Mouse (Mus musculus): Measurements from ENCODE around the gene Gas2. TPM values are rescaled to one million over a fixed set of nuclear protein-coding genes. Genes with fewer than 3 reads are reported as not detected.

Gene Gas2
- total RNA-seq, 1 experiment = 4.1 TPM

GRCm38 (mm10) chr7:51940461-51940860 is 78.6 kb downstream of the Gas2 start:
- Histone ChIP-seq H3K4me3 (ENCODE audit: insufficient read depth in 1 of 2, low read depth in 1 of 2, low read length in 2 of 2, poor library complexity in 1 of 2, severe bottlenecking in 1 of 2) (no peak overlapping the region), H3K9ac (ENCODE audit: insufficient read depth, low read depth, low read length, poor library complexity, severe bottlenecking) (no peak overlapping the region), H3K27ac (ENCODE audit: insufficient read depth, low read depth, low read length, poor library complexity, severe bottlenecking) (no peak overlapping the region), H3K9me3 (ENCODE audit: control insufficient read depth, insufficient read depth, low read depth, low read length) (no peaks in the 10 kb centered on the region), H3K36me3 (ENCODE audit: control insufficient read depth, insufficient read depth, low read length, poor library complexity, severe bottlenecking) (no peaks in the 10 kb centered on the region), H3K4me1 (ENCODE audit: control insufficient read depth in 2 of 2, insufficient read depth in 2 of 2, low read length in 2 of 2, poor library complexity in 1 of 2) (no peaks in the 10 kb centered on the region)
- in situ Hi-C loops (cut with MboI; ENCODE audit: low sequenced_read_pairs in 2 of 2, unreplicated experiment in 2 of 2) = no loop called here
- no peak for DNase-seq (ENCODE audit: low read depth, low spot score)
- no peak for TF ChIP-seq ZNF384 (IDR thresholded peaks at IDR 0.05; ENCODE audit: low read depth, low read length)
- TF ChIP-seq MAFK (IDR thresholded peaks at IDR 0.05; ENCODE audit: insufficient read depth, low read depth, low read length) = no peak
- no peak for TF ChIP-seq CHD2 (IDR thresholded peaks at IDR 0.05; ENCODE audit: low read depth, low read length)
- no peak for TF ChIP-seq HCFC1 (IDR thresholded peaks at IDR 0.05; ENCODE audit: borderline replicate concordance, insufficient read depth, low read length)
- no peak for TF ChIP-seq ZC3H11A (IDR thresholded peaks at IDR 0.05; ENCODE audit: borderline replicate concordance, low read depth, low read length)

- no peak for TF ChIP-seq CHD2 (IDR thresholded peaks at IDR 0.05; ENCODE audit: low read depth, low read length)
- no peak for TF ChIP-seq ZNF384 (IDR thresholded peaks at IDR 0.05; ENCODE audit: low read depth, low read length)
- no peak for TF ChIP-seq MAFK (IDR thresholded peaks at IDR 0.05; ENCODE audit: insufficient read depth, low read depth, low read length)
- no peak for TF ChIP-seq ZC3H11A (IDR thresholded peaks at IDR 0.05; ENCODE audit: borderline replicate concordance, low read depth, low read length)
- no peak for TF ChIP-seq HCFC1 (IDR thresholded peaks at IDR 0.05; ENCODE audit: borderline replicate concordance, insufficient read depth, low read length)
- DNase-seq (ENCODE audit: low read depth, low spot score) = peak; percentile 57
- Histone ChIP-seq H3K36me3 (ENCODE audit: control insufficient read depth, insufficient read depth, low read length, poor library complexity, severe bottlenecking) (no peaks in the 10 kb centered on the region), H3K9ac (ENCODE audit: insufficient read depth, low read depth, low read length, poor library complexity, severe bottlenecking) (no peak overlapping the region), H3K4me1 (ENCODE audit: control insufficient read depth in 2 of 2, insufficient read depth in 2 of 2, low read length in 2 of 2, poor library complexity in 1 of 2) (peaks cover 4 to 11% of the 10 kb centered on the region in 2 experiments; a peak in 3 of 4 replicates), H3K9me3 (ENCODE audit: control insufficient read depth, insufficient read depth, low read depth, low read length) (no peaks in the 10 kb centered on the region), H3K4me3 (ENCODE audit: insufficient read depth in 1 of 2, low read depth in 1 of 2, low read length in 2 of 2, poor library complexity in 1 of 2, severe bottlenecking in 1 of 2) (no peak overlapping the region), H3K27ac (ENCODE audit: insufficient read depth, low read depth, low read length, poor library complexity, severe bottlenecking) (no peak overlapping the region)
- in situ Hi-C loops (cut with MboI; ENCODE audit: low sequenced_read_pairs in 2 of 2, unreplicated experiment in 2 of 2) = loop anchor here in 1 of 2 experiments (25.0 kb wide), 1 partner anchor 318 kb away; no protein-coding TSS in a partner anchor
Observed at GRCm38 (mm10) chr7:51955424-51956041, 93.7 kb downstream of the Gas2 start.

GRCm38 (mm10) chr7:51957766-51958165 is 96.0 kb downstream of the Gas2 start:
- peak; percentile 25 for DNase-seq (ENCODE audit: low read depth, low spot score)
- no peak for TF ChIP-seq ZC3H11A (IDR thresholded peaks at IDR 0.05; ENCODE audit: borderline replicate concordance, low read depth, low read length)
- no peak for TF ChIP-seq ZNF384 (IDR thresholded peaks at IDR 0.05; ENCODE audit: low read depth, low read length)
- no peak for TF ChIP-seq MAFK (IDR thresholded peaks at IDR 0.05; ENCODE audit: insufficient read depth, low read depth, low read length)
- TF ChIP-seq HCFC1 (IDR thresholded peaks at IDR 0.05; ENCODE audit: borderline replicate concordance, insufficient read depth, low read length) = no peak
- TF ChIP-seq CHD2 (IDR thresholded peaks at IDR 0.05; ENCODE audit: low read depth, low read length) = no peak
- Histone ChIP-seq H3K9ac (ENCODE audit: insufficient read depth, low read depth, low read length, poor library complexity, severe bottlenecking) (no peak overlapping the region), H3K9me3 (ENCODE audit: control insufficient read depth, insufficient read depth, low read depth, low read length) (no peaks in the 10 kb centered on the region), H3K4me3 (ENCODE audit: insufficient read depth in 1 of 2, low read depth in 1 of 2, low read length in 2 of 2, poor library complexity in 1 of 2, severe bottlenecking in 1 of 2) (no peak overlapping the region), H3K27ac (ENCODE audit: insufficient read depth, low read depth, low read length, poor library complexity, severe bottlenecking) (peak overlapping the region; percentile 69; the same call in 1 of the 2 replicates), H3K4me1 (ENCODE audit: control insufficient read depth in 2 of 2, insufficient read depth in 2 of 2, low read length in 2 of 2, poor library complexity in 1 of 2) (peaks cover 4 to 11% of the 10 kb centered on the region in 2 experiments; a peak in 3 of 4 replicates), H3K36me3 (ENCODE audit: control insufficient read depth, insufficient read depth, low read length, poor library complexity, severe bottlenecking) (no peaks in the 10 kb centered on the region)
- in situ Hi-C loops (cut with MboI; ENCODE audit: low sequenced_read_pairs in 2 of 2, unreplicated experiment in 2 of 2) = loop anchor here in 1 of 2 experiments (25.0 kb wide), 1 partner anchor 320 kb away; no protein-coding TSS in a partner anchor

- H3K27ac ChIP-seq (ENCODE audit: insufficient read depth, low read depth, low read length, poor library complexity, severe bottlenecking) = no peak overlapping the region
- no peak overlapping the region for H3K4me3 ChIP-seq (ENCODE audit: insufficient read depth in 1 of 2, low read depth in 1 of 2, low read length in 2 of 2, poor library complexity in 1 of 2, severe bottlenecking in 1 of 2)
- in situ Hi-C loops (cut with MboI; ENCODE audit: low sequenced_read_pairs in 2 of 2, unreplicated experiment in 2 of 2) = loop anchor here in 1 of 2 experiments (25.0 kb wide), 1 partner anchor 324 kb away; no protein-coding TSS in a partner anchor
- H3K9ac ChIP-seq (ENCODE audit: insufficient read depth, low read depth, low read length, poor library complexity, severe bottlenecking) = no peak overlapping the region
- no peaks in the 10 kb centered on the region for H3K9me3 ChIP-seq (ENCODE audit: control insufficient read depth, insufficient read depth, low read depth, low read length)
- no peaks in the 10 kb centered on the region for H3K36me3 ChIP-seq (ENCODE audit: control insufficient read depth, insufficient read depth, low read length, poor library complexity, severe bottlenecking)
- H3K4me1 ChIP-seq (ENCODE audit: control insufficient read depth in 2 of 2, insufficient read depth in 2 of 2, low read length in 2 of 2, poor library complexity in 1 of 2) = peaks cover 4 to 11% of the 10 kb centered on the region in 2 experiments; a peak in 3 of 4 replicates
- TF ChIP-seq HCFC1 (IDR thresholded peaks at IDR 0.05; ENCODE audit: borderline replicate concordance, insufficient read depth, low read length) = no peak
- no peak for TF ChIP-seq ZNF384 (IDR thresholded peaks at IDR 0.05; ENCODE audit: low read depth, low read length)
- no peak for TF ChIP-seq ZC3H11A (IDR thresholded peaks at IDR 0.05; ENCODE audit: borderline replicate concordance, low read depth, low read length)
- TF ChIP-seq CHD2 (IDR thresholded peaks at IDR 0.05; ENCODE audit: low read depth, low read length) = no peak
- TF ChIP-seq MAFK (IDR thresholded peaks at IDR 0.05; ENCODE audit: insufficient read depth, low read depth, low read length) = no peak
- DNase-seq (ENCODE audit: low read depth, low spot score) = no peak
Observed at GRCm38 (mm10) chr7:51960698-51961374, 99.0 kb downstream of the Gas2 start.

Measured in ES-E14 (cell line).